In the genomic region with DNA sequence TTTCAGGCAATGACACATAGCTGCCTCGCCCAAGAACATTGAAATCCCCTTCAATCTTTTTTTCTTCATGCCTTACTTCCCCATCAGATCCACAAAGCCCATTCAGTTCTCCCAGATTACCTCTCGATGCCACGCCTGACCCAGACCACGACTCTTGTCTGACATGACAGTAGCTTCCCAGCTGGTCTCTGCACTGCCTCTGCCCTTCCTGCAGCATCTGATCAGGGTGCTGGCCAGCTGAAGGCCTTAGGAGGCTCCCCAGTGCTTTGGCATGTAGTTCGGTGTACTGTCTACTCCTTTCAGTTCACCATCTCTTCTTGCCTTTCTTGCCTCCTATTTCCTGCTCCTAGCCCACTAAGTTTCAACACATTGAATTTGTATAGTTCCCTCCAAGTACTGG, we compare ENCODE assay signal across 21 mouse cellular contexts.
"Had no signal": no experiment of that assay in that cellular context is flagged by ENCODE, and none has a peak within 500 bp of the region (broad histone marks: within the 10 kb centered on the region; RNA-seq: fewer than 3 reads in every experiment).

No protein-coding gene starts in this region.

- H3K4me1 ChIP-seq: liver, embryonic 12.5 days; midbrain, embryonic 13.5 days; midbrain, embryonic 15.5 days; neural tube, embryonic 13.5 days; neural tube, embryonic 15.5 days had no signal

- H3K36me3 ChIP-seq: midbrain, embryonic 13.5 days; midbrain, embryonic 15.5 days; neural tube, embryonic 13.5 days; neural tube, embryonic 15.5 days had no signal

- DNase-seq: lung, adult 18-20 months; lung, embryonic 14.5 days; lung, postnatal 14 days; lung, postnatal 36 days; retina, postnatal 1 day; right cerebral cortex, adult 18-20 months; right cerebral cortex, postnatal 25 days; right cerebral cortex, postnatal 4 days; spleen, adult 18-20 months; thymus, adult 18-20 months; thymus, postnatal 14 days; thymus, postnatal 36 days had no signal

- H3K27ac ChIP-seq: liver, embryonic 12.5 days; liver, embryonic 14.5 days; macrophage; midbrain, embryonic 13.5 days; midbrain, embryonic 15.5 days; neural tube, embryonic 13.5 days; neural tube, embryonic 15.5 days had no signal

- H3K27me3 ChIP-seq: liver, embryonic 12.5 days; megakaryocyte, embryonic 14.5 days; midbrain, embryonic 13.5 days; midbrain, embryonic 15.5 days; neural tube, embryonic 13.5 days; neural tube, embryonic 15.5 days had no signal

- H3K9me3 ChIP-seq: midbrain, embryonic 13.5 days; midbrain, embryonic 15.5 days; neural tube, embryonic 13.5 days; neural tube, embryonic 15.5 days had no signal

- H3K9ac ChIP-seq: liver, embryonic 12.5 days; liver, embryonic 14.5 days; lung, embryonic 14.5 days; midbrain, embryonic 13.5 days; midbrain, embryonic 15.5 days; neural tube, embryonic 13.5 days; neural tube, embryonic 15.5 days had no signal

- H3K4me2 ChIP-seq: liver, embryonic 12.5 days; lung, embryonic 14.5 days; midbrain, embryonic 11.5 days; midbrain, embryonic 13.5 days; midbrain, embryonic 15.5 days; neural tube, embryonic 13.5 days; neural tube, embryonic 15.5 days had no signal

- H3K4me3 ChIP-seq: liver, embryonic 12.5 days; megakaryocyte, embryonic 14.5 days; midbrain, embryonic 13.5 days; midbrain, embryonic 15.5 days; neural tube, embryonic 13.5 days; neural tube, embryonic 15.5 days had no signal

- ATAC-seq: liver, embryonic 12.5 days; midbrain, embryonic 13.5 days; midbrain, embryonic 15.5 days had no signal
